Mouse (Mus musculus): ENCODE results near the gene Wdr90. TPM values are rescaled to one million over a fixed set of nuclear protein-coding genes. Genes with fewer than 3 reads are reported as not detected.
A peak's percentile ranks its signal among the peaks of the same experiment; 100 is the strongest.

The Wdr90 gene
- polyA plus RNA-seq, 1 experiment from 2014 or later = 14.4 TPM

GRCm38 (mm10) chr17:25887467-25887866, 26.2 kb upstream of the Wdr90 start:
- Histone ChIP-seq H3K9me3 (ENCODE audit: control insufficient read depth, low read length) (no peaks in the 10 kb centered on the region), H3K4me1 (ENCODE audit: control insufficient read depth, insufficient read depth, low read length) (0 out of 2 replicates have a peak, but pooled peaks cover 1% of the 10 kb centered on the region), H3K27ac (replicated peaks; ENCODE audit: low read depth, low read length) (no peak overlapping the region), H3K4me3 (replicated peaks; ENCODE audit: low read depth, low read length) (no peak overlapping the region), H3K36me3 (ENCODE audit: control insufficient read depth, insufficient read depth, low read length) (peaks cover 38% of the 10 kb centered on the region), H3K9ac (replicated peaks; ENCODE audit: low read length) (no peak overlapping the region), H3K27me3 (ENCODE audit: control insufficient read depth, insufficient read depth, low read length) (no peaks in the 10 kb centered on the region), H3K4me2 (ENCODE audit: low read length) (no peak overlapping the region)
- ATAC-seq (ENCODE audit: low FRiP score, low TSS enrichment) = no peak
- 95% methylated on average over 10 of the region's 10 CpGs for WGBS
- DNase-seq = no peak

DNA sequence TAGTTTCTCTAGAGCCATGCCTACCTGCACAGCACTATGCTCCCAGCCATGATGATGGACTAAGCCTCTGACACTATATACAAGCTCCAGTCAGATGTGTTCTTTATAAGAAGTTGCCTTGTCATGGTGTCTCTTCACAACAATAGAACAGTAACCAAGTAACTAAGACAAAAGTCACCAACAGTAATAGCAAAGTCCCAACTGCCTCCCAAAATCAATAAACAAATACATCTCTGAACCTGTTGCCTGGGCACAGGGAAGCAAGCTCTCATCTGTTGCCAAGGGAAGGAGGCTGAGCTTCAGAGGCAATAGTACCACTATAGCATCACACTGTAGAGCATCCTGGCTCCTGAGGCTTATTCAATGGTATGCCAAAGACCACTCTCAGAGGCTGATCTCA, 25.5 kb upstream of the Wdr90 start:
- no peaks in the 10 kb centered on the region for H3K27me3 ChIP-seq (ENCODE audit: control insufficient read depth, insufficient read depth, low read length)
- ATAC-seq (ENCODE audit: low FRiP score, low TSS enrichment) (no peak), DNase-seq (no peak)
- H3K4me2 ChIP-seq (ENCODE audit: low read length) = no peak overlapping the region
- H3K4me3 ChIP-seq (replicated peaks; ENCODE audit: low read depth, low read length) = no peak overlapping the region
- no peak overlapping the region for H3K9ac ChIP-seq (replicated peaks; ENCODE audit: low read length)
- H3K9me3 ChIP-seq (ENCODE audit: control insufficient read depth, low read length) = no peaks in the 10 kb centered on the region
- H3K36me3 ChIP-seq (ENCODE audit: control insufficient read depth, insufficient read depth, low read length) = peaks cover 43% of the 10 kb centered on the region
- H3K27ac ChIP-seq (replicated peaks; ENCODE audit: low read depth, low read length) = no peak overlapping the region
- H3K4me1 ChIP-seq (ENCODE audit: control insufficient read depth, insufficient read depth, low read length) = 0 out of 2 replicates have a peak, but pooled peaks cover 4% of the 10 kb centered on the region

DNA sequence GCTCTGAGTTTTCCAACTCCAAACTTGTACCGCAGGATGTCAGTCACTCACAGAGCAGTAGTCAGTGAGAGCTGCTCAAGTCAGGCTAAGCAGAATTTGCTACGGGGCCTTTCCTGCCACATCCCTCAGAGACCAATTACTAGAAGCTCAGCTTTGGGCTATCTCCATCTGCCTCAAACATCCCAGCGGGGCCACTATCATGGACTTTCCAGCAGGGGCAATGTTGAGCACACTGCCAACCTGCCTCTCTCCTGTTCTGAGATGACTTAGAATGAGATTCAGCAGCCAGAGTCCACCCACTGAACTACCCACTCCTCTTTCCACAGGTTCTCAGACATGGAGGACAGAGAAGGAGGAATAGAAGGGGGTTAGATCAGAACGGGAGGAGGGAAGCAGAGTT, 24.3 kb upstream of the Wdr90 start:
- DNase-seq (peak; percentile 71), ATAC-seq (ENCODE audit: low FRiP score, low TSS enrichment) (peak; percentile 43; the same call in 1 of the 2 replicates)
- H3K36me3 ChIP-seq (ENCODE audit: control insufficient read depth, insufficient read depth, low read length) = peaks cover 45% of the 10 kb centered on the region
- no peak overlapping the region for H3K4me3 ChIP-seq (replicated peaks; ENCODE audit: low read depth, low read length)
- no peaks in the 10 kb centered on the region for H3K27me3 ChIP-seq (ENCODE audit: control insufficient read depth, insufficient read depth, low read length)
- H3K9me3 ChIP-seq (ENCODE audit: control insufficient read depth, low read length) = no peaks in the 10 kb centered on the region
- no peak overlapping the region for H3K4me2 ChIP-seq (ENCODE audit: low read length)
- H3K9ac ChIP-seq (replicated peaks; ENCODE audit: low read length) = no peak overlapping the region
- 52% methylated on average over 4 of the region's 4 CpGs for WGBS
- no peak overlapping the region for H3K27ac ChIP-seq (replicated peaks; ENCODE audit: low read depth, low read length)
- peaks cover 13% of the 10 kb centered on the region for H3K4me1 ChIP-seq (ENCODE audit: control insufficient read depth, insufficient read depth, low read length)

DNA sequence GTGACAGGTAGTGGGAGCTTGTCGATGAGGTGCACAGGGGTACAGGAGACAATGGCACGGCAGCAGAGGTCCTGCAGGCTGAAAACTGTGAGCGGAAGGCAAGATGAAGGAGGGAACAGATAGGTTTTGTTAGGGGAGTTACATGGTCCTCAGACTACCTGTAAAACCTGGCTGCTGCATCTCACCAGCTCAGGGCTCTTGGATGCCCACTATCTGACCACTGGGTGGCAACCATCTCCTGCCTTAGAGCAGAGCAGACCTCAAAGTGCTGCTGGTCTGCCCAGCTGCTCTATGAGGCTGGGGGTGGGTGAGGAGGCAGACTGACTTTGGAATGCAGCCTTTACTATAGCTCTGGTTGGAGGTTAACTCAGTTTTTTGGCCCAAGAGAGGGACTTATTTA, 22.5 kb upstream of the Wdr90 start:
- H3K27ac ChIP-seq (replicated peaks; ENCODE audit: low read depth, low read length) = 0 out of 2 replicates have a peak overlapping the region, but pooled peaks have one; percentile 14
- 92% methylated on average over 3 of the region's 3 CpGs for WGBS
- no peak for DNase-seq
- peaks cover 46% of the 10 kb centered on the region for H3K36me3 ChIP-seq (ENCODE audit: control insufficient read depth, insufficient read depth, low read length)
- H3K9ac ChIP-seq (replicated peaks; ENCODE audit: low read length) = no peak overlapping the region
- ATAC-seq (ENCODE audit: low FRiP score, low TSS enrichment) = no peak
- peaks cover 20% of the 10 kb centered on the region for H3K4me1 ChIP-seq (ENCODE audit: control insufficient read depth, insufficient read depth, low read length)
- no peaks in the 10 kb centered on the region for H3K27me3 ChIP-seq (ENCODE audit: control insufficient read depth, insufficient read depth, low read length)
- no peaks in the 10 kb centered on the region for H3K9me3 ChIP-seq (ENCODE audit: control insufficient read depth, low read length)
- H3K4me3 ChIP-seq (replicated peaks; ENCODE audit: low read depth, low read length) = no peak overlapping the region
- H3K4me2 ChIP-seq (ENCODE audit: low read length) = no peak overlapping the region

DNA sequence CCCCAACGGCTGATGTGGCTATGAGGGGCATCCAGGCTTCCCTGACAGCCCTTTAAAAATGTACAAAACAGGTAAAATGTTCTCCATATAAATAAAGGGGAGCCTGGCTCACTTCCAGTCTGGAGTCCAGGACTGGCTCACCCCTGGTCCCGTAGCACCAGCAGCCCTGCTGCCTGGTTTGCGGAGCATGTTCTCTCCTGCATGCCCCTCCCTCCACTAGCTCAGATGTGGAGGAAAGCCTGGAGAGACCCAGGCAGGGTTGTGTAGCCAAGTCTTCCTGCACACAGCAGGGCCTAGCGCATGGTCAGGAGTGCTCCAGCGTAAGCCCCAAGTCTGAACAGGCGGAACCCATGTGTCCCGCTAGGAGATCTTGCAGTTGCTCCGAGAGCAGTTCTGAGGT, 22.0 kb upstream of the Wdr90 start:
- Histone ChIP-seq H3K9me3 (ENCODE audit: control insufficient read depth, low read length) (no peaks in the 10 kb centered on the region), H3K27ac (replicated peaks; ENCODE audit: low read depth, low read length) (0 out of 2 replicates have a peak overlapping the region, but pooled peaks have one; percentile 14), H3K27me3 (ENCODE audit: control insufficient read depth, insufficient read depth, low read length) (no peaks in the 10 kb centered on the region), H3K9ac (replicated peaks; ENCODE audit: low read length) (no peak overlapping the region), H3K36me3 (ENCODE audit: control insufficient read depth, insufficient read depth, low read length) (peaks cover 51% of the 10 kb centered on the region), H3K4me1 (ENCODE audit: control insufficient read depth, insufficient read depth, low read length) (peaks cover 20% of the 10 kb centered on the region), H3K4me2 (ENCODE audit: low read length) (no peak overlapping the region), H3K4me3 (replicated peaks; ENCODE audit: low read depth, low read length) (no peak overlapping the region)
- DNase-seq = no peak
- WGBS = 68% methylated on average over 8 of the region's 8 CpGs
- ATAC-seq (ENCODE audit: low FRiP score, low TSS enrichment) = no peak

- Histone ChIP-seq H3K27ac (replicated peaks; ENCODE audit: low read depth, low read length) (peak overlapping the region; percentile 33; the same call in 1 of the 2 replicates), H3K9me3 (ENCODE audit: control insufficient read depth, low read length) (no peaks in the 10 kb centered on the region), H3K4me3 (replicated peaks; ENCODE audit: low read depth, low read length) (no peak overlapping the region), H3K9ac (replicated peaks; ENCODE audit: low read length) (no peak overlapping the region), H3K36me3 (ENCODE audit: control insufficient read depth, insufficient read depth, low read length) (peaks cover 58% of the 10 kb centered on the region), H3K4me2 (ENCODE audit: low read length) (no peak overlapping the region), H3K4me1 (ENCODE audit: control insufficient read depth, insufficient read depth, low read length) (peaks cover 20% of the 10 kb centered on the region), H3K27me3 (ENCODE audit: control insufficient read depth, insufficient read depth, low read length) (no peaks in the 10 kb centered on the region)
- no peak for DNase-seq
- 32% methylated on average over 5 of the region's 5 CpGs for WGBS
- no peak for ATAC-seq (ENCODE audit: low FRiP score, low TSS enrichment)
Observed at GRCm38 (mm10) chr17:25882306-25882705, 21.0 kb upstream of the Wdr90 start.

- peaks cover 58% of the 10 kb centered on the region for H3K36me3 ChIP-seq (ENCODE audit: control insufficient read depth, insufficient read depth, low read length)
Observed at GRCm38 (mm10) chr17:25881691-25882090, 20.4 kb upstream of the Wdr90 start.

GRCm38 (mm10) chr17:25880913-25881641, 19.8 kb upstream of the Wdr90 start:
- no peak overlapping the region for H3K4me2 ChIP-seq (ENCODE audit: low read length)
- H3K27me3 ChIP-seq (ENCODE audit: control insufficient read depth, insufficient read depth, low read length) = no peaks in the 10 kb centered on the region
- H3K36me3 ChIP-seq (ENCODE audit: control insufficient read depth, insufficient read depth, low read length) = peaks cover 58% of the 10 kb centered on the region
- H3K9ac ChIP-seq (replicated peaks; ENCODE audit: low read length) = peak overlapping the region; percentile 7; the same call in 1 of the 2 replicates
- H3K27ac ChIP-seq (replicated peaks; ENCODE audit: low read depth, low read length) = peak overlapping the region; percentile 27; the same call in 1 of the 2 replicates
- no peak for ATAC-seq (ENCODE audit: low FRiP score, low TSS enrichment)
- H3K4me3 ChIP-seq (replicated peaks; ENCODE audit: low read depth, low read length) = no peak overlapping the region
- H3K9me3 ChIP-seq (ENCODE audit: control insufficient read depth, low read length) = no peaks in the 10 kb centered on the region
- 4% methylated on average over 5 of the region's 5 CpGs for WGBS
- peaks cover 31% of the 10 kb centered on the region for H3K4me1 ChIP-seq (ENCODE audit: control insufficient read depth, insufficient read depth, low read length)
- DNase-seq = peak; percentile 65

More at GRCm38 (mm10) chr17:25881691-25882090, 20.4 kb upstream of the Wdr90 start:
- ATAC-seq (ENCODE audit: low FRiP score, low TSS enrichment) (no peak), DNase-seq (no peak)
- Histone ChIP-seq H3K4me3 (replicated peaks; ENCODE audit: low read depth, low read length) (no peak overlapping the region), H3K9me3 (ENCODE audit: control insufficient read depth, low read length) (no peaks in the 10 kb centered on the region), H3K27me3 (ENCODE audit: control insufficient read depth, insufficient read depth, low read length) (no peaks in the 10 kb centered on the region), H3K4me1 (ENCODE audit: control insufficient read depth, insufficient read depth, low read length) (peaks cover 25% of the 10 kb centered on the region), H3K27ac (replicated peaks; ENCODE audit: low read depth, low read length) (peak overlapping the region; percentile 27; the same call in 1 of the 2 replicates), H3K9ac (replicated peaks; ENCODE audit: low read length) (no peak overlapping the region), H3K4me2 (ENCODE audit: low read length) (no peak overlapping the region)
- 22% methylated on average over 4 of the region's 4 CpGs for WGBS

All from midbrain, embryonic 14.5 days (tissue).